Mouse (Mus musculus) thymus, adult 18-20 months (tissue): ENCODE data around the gene Olfr603.
"Not testable (repeated sequence)": the region's sequence is repeated elsewhere in the genome, so short reads cannot be mapped to it uniquely, and the experiment has no call there.

Experiments used
- DNase-seq, 2 experiments: peaks; one replicate each; pipeline ENCODE4 v3.0.0; 2022; ENCODE audit warnings: mixed read lengths in 2 of 2

Gene Olfr603

GRCm38 (mm10) chr7:103386077-103386476, at the start of gene Olfr603:
Olfr603 (minus strand) TSS chr7:103386177.
- no peak for DNase-seq

- not testable (repeated sequence) for DNase-seq
Measured at GRCm38 (mm10) chr7:103414772-103415171, 28.8 kb upstream of the Olfr603 start, which contains the start of gene Usp17lc. Usp17lc (plus strand) TSS chr7:103415072.

- not testable (repeated sequence) for DNase-seq
Measured at GRCm38 (mm10) chr7:103406521-103407055, 20.6 kb upstream of the Olfr603 start.

- no peak for DNase-seq
Measured at GRCm38 (mm10) chr7:103398981-103399380, 13.0 kb upstream of the Olfr603 start.

DNA sequence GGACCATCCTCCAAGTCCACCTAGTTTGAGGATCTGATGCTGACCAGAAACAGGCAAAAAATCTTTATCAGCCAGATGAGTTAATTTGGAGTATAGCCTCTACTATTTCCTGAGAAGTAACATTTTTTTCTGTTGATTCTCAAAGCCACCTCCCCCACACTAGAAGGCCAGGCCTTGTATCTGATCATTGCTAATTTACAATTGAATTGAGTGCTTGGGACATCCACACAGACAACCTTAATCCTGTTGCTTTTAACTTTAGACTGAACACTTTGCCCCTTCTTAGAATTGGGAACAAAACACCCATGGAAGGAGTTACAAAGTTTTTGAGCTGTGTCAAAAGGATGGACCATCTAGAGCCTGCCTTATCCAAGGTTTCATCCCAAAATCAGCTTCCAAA, 11.8 kb upstream of the Olfr603 start:
- DNase-seq: no peak

DNA sequence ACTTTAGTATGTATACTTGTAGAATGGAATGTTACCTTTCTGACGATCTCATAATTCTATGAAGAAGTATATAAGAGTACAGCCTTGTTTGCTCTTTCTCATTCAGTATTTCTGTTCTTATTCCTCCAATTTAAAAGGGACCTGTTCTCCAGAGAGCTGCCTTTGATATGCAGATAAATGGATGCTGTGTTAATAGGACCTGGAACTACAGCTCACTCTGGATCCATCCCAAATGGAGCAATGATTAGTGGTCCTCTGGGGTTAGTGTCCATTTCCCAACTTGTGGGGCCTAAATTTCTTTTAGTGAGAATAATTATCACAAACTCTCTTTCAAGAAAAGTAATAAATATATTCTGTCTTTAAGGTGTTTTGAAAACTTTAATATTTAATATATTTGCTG, 23.4 kb downstream of the Olfr603 start, which contains the start of gene Olfr601:
Olfr601 (minus strand) TSS at position 101 of the 400 bp plus-strand sequence.
- no peak for DNase-seq

DNA sequence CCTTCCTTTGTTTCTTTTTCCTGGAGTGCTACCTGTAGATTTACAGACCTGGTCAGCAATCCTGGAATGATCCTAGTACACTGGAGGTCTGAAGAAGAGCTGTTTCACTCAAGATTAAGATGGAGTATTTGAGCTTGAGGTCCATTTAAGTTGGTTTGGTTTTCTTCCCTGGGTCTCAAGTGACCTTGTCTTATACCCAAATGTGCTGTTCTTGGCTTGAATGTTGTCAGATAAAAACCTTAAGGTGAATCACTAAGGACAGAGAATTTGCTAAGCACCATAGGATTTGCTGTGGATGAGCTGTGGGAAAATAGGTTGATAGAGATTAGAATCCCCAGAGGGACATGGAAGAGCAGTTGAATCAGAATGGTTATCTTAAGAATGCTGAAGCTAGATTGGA, 36.4 kb downstream of the Olfr603 start, which contains the start of gene Olfr600:
Olfr600 (minus strand) TSS at position 101 of the 400 bp plus-strand sequence.
- no peak for DNase-seq

DNA sequence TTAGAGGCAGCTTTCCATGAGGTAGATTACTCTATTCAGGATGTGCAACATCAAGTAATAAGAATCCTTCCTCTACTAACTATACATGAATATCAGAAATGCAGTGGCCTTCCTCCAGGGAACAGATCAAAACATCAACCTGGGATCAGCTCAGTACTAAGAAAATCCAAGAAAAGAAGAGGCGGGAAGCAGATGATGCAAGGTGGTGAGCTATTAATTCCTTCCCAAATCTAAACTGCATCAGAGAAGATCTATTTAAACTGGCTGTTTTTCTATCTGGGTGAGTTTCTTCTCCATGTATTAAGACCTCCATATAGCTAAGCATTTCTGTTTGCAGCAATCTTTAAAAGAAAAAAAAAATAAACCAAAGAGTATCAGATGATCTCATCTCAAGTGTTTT, 50.4 kb downstream of the Olfr603 start, which contains the start of gene Olfr599:
Olfr599 (plus strand) TSS at position 301 of the 400 bp plus-strand sequence.
- DNase-seq: no peak
